Mouse (Mus musculus) hematopoietic stem cell, adult 5-6 weeks (primary cell): Measurements from ENCODE around the gene Pbld2. TPM values are rescaled to one million over a fixed set of nuclear protein-coding genes. Genes with fewer than 3 reads are reported as not detected.

ENCODE experiments used
- ATAC-seq, 2 experiments: fragments of 125-278 bp in 1 of 2; replicated peaks in 1 of 2; 2 replicates each; pipeline ENCODE4 v1.8.0; 2016 to 2017; ENCODE audit warnings: inconsistent platforms in 2 of 2, mild to moderate bottlenecking in 2 of 2, moderate number of reproducible peaks in 2 of 2, low read depth in 1 of 2, moderate TSS enrichment in 1 of 2; ENCODE audit not compliant: low FRiP score in 2 of 2, poor library complexity in 2 of 2, severe bottlenecking in 2 of 2, insufficient read depth in 1 of 2, low TSS enrichment in 1 of 2
- total RNA-seq: library from RNA; stranded (forward); fragments of 172-1452, 232-1000 nt; gene quantifications from 2 replicates; pipeline ENCODE4 v1.2.3, GENCODE M21; 2017

Pbld2 gene
- total RNA-seq, 1 experiment from 2014 or later = 3.2 TPM

GRCm38 (mm10) chr10:63092616-63093550 is 68.8 kb downstream of the Pbld2 start:
- ATAC-seq = no peak

- no peak for ATAC-seq
Measured at GRCm38 (mm10) chr10:63096757-63097156, 72.6 kb downstream of the Pbld2 start.

DNA sequence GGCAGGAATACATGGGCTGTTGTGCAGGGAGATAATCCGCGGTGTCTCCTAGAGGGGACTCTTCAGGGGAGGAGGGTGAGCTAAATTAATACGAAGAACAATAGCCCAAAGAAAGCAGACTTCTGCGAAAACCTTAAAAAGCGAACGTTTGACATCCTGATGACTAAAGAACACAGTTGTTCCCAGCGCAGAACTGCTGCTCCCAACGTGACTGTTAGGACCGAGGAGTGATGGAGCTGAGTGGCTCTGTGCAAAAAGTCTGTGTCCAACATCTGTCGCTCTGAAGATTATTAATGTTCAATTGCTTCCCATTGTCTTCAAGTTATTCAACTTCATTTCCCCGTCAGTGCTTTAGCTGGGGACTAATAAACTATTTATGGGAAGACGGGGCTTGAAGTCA is 74.1 kb downstream of the Pbld2 start:
- no peak for ATAC-seq

DNA sequence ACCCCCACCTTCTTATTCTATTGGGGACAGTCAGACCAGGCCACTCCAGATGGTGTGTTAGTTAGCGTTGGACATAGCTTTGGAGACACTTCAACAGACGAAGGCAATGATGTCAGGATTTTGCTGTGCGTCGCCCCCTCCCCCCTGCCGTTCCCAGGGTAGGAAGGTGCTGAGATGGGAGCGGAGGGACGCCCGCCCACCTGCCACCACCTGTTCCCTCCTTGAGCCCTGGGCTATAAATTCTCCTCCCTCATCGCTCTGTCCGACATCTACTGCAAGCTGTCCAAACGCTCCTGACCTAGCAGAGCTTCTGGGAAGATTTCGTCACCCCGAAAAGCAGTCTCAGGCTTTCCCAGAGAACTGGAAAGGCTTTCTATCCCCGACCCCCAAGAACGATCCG is 75.4 kb downstream of the Pbld2 start, which contains the start of gene Atoh7:
Atoh7 (plus strand) TSS at position 131 of the 400 bp plus-strand sequence.
- no peak for ATAC-seq

DNA sequence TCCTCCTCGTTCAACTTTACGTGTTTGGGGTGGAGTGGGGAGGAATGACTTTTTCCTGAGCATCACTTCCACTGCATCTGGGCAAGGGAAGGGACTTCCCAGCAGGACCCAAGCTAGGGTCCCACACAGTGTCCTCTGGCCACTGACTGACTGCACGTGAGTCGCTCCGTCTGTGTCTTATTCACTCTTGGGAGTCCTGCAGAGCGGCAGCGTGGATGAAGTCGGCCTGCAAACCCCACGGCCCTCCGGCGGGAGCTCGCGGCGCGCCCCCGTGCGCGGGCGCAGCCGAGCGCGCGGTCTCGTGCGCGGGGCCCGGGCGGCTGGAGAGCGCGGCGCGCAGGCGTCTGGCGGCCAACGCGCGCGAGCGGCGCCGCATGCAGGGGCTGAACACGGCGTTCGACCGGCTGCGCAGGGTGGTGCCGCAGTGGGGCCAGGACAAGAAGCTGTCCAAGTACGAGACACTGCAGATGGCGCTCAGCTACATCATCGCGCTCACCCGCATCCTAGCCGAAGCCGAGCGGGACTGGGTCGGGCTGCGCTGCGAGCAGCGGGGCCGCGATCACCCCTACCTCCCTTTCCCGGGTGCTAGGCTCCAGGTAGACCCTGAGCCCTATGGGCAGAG is 75.9 kb downstream of the Pbld2 start:
- ATAC-seq = peak; percentile 46 to 56; a peak in 3 of 4 replicates

DNA sequence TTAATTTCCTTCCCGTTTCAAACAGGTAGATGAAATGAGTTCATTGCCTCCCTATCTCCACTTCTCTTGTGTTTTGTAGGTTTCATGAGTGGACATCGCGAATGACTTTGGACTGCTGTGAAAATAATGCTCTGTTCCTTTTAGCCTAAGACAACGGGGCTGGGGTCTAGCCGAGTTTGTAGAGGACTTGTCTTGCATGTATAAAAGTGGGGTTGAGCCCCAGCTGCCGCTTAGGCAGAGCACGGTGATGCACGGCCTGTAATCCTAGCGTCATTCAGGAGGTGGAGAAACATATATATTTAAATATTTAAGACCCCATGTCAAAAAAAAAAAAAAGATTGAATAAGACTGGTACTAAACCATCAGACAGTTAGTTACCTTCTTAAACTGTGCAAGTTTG is 76.5 kb downstream of the Pbld2 start:
- no peak for ATAC-seq

Other genes starting within 250 kb of the Pbld2 start
- 118 and 120 TPM in 2 replicates for gene Ccar1, start 232.0 kb upstream of the Pbld2 start, total RNA-seq
- gene Tet1, start 115.3 kb upstream of the Pbld2 start, total RNA-seq = 33.0 and 35.6 TPM in 2 replicates
- gene Slc25a16, start 103.7 kb upstream of the Pbld2 start, total RNA-seq = 12.9 and 15.4 TPM in 2 replicates
- 31.8 and 32.4 TPM in 2 replicates for gene Dna2, start 77.3 kb upstream of the Pbld2 start, total RNA-seq
- gene Rufy2, start 44.1 kb upstream of the Pbld2 start, total RNA-seq = 11.3 and 22.8 TPM in 2 replicates
- gene Hnrnph3, start 98 bp upstream of the Pbld2 start, total RNA-seq = 77.9 and 95.4 TPM in 2 replicates
- 2.4 and 3.6 TPM in 2 replicates for gene Pbld1, start 35.8 kb downstream of the Pbld2 start, total RNA-seq
- not detected in 2 replicates for gene Atoh7, start 75.3 kb downstream of the Pbld2 start, total RNA-seq
- not detected in 2 replicates for gene Mypn, start 179.6 kb downstream of the Pbld2 start, total RNA-seq
- 57.3 and 61.5 TPM in 2 replicates for gene Herc4, start 219.5 kb downstream of the Pbld2 start, total RNA-seq